Comparison of ENCODE assay signal across 10 mouse cellular contexts in genomic region chr2:152633334-152633733, GRCm38 (mm10). TPM values are rescaled to one million over a fixed set of nuclear protein-coding genes. Genes with fewer than 3 reads are reported as not detected.
A peak's percentile ranks its signal among the peaks of the same experiment; 100 is the strongest.
DNase-seq lines count a peak whose midpoint lies in the region; ATAC-seq and TF ChIP-seq lines count a peak whose summit lies in the region.
"Had no signal": no experiment of that assay in that cellular context is flagged by ENCODE, and none has a peak within 500 bp of the region (broad histone marks: within the 10 kb centered on the region; RNA-seq: fewer than 3 reads in every experiment).

No protein-coding gene starts in this region.

- DNase-seq in gastrocnemius, postnatal 10 days, result peak; percentile 30
- no peak for DNase-seq in gastrocnemius, postnatal 4 days (ENCODE audit: low spot score in 2 of 2)
- DNase-seq in lung, postnatal 10 days, result peak; percentile 53
- DNase-seq in lung, adult 2 months, result no peak
- no peak for DNase-seq in left cerebral cortex, postnatal 36 days (ENCODE audit: low spot score in 2 of 2)
- no peak for DNase-seq in thymus, adult 18-20 months
- DNase-seq: adrenal gland, adult 8-10 months; layer of hippocampus, postnatal 36 days had no signal

- 0 out of 2 replicates have a peak, but pooled peaks cover 3% of the 10 kb centered on the region for H3K4me1 ChIP-seq in lung, adult 2 months (ENCODE audit: control insufficient read depth, insufficient read depth, low read length)
- no peaks in the 10 kb centered on the region for H3K4me1 ChIP-seq in hindbrain, embryonic 15.5 days (replicated peaks)
- H3K4me1 ChIP-seq in stomach, embryonic 16.5 days (ENCODE audit: control insufficient read depth, insufficient read depth, low read length), result peaks cover 30% of the 10 kb centered on the region

- no peak for TF ChIP-seq POLR2A in lung, adult 2 months (IDR thresholded peaks at IDR 0.05; ENCODE audit: borderline replicate concordance, extremely low read depth, low read depth, low read length)

- H3K27ac ChIP-seq in hindbrain, embryonic 15.5 days (replicated peaks), result no peak overlapping the region
- H3K27ac ChIP-seq in stomach, embryonic 16.5 days (ENCODE audit: low read length), result no peak overlapping the region; the same call in 1 of the 2 replicates

- intact Hi-C loops in left cerebral cortex, postnatal 36 days (cut with DNase I), result no loop called here

- no peaks in the 10 kb centered on the region for H3K9me3 ChIP-seq in hindbrain, embryonic 15.5 days
- H3K9me3 ChIP-seq in stomach, embryonic 16.5 days (replicated peaks; ENCODE audit: control insufficient read depth, low read length), result no peaks in the 10 kb centered on the region

- peak overlapping the region; percentile 37 for H3K4me2 ChIP-seq in hindbrain, embryonic 15.5 days
- H3K4me2 ChIP-seq in stomach, embryonic 16.5 days (ENCODE audit: low read depth, low read length), result peak overlapping the region; percentile 6; the same call in 1 of the 2 replicates

- H3K27me3 ChIP-seq in hindbrain, embryonic 15.5 days, result peaks cover 8% of the 10 kb centered on the region
- H3K27me3 ChIP-seq in stomach, embryonic 16.5 days (ENCODE audit: control insufficient read depth, insufficient read depth, low read length), result peaks cover 8% of the 10 kb centered on the region; the same call in 1 of the 2 replicates

- no peak overlapping the region for H3K9ac ChIP-seq in hindbrain, embryonic 15.5 days
- H3K9ac ChIP-seq in stomach, embryonic 16.5 days (ENCODE audit: low read length), result peak overlapping the region; percentile 48

- no peak for TF ChIP-seq CTCF in lung, adult 2 months (IDR thresholded peaks at IDR 0.05; ENCODE audit: insufficient read depth, low read length)

- WGBS in lung, adult 2 months, result 25% methylated on average over 17 of the region's 17 CpGs
- WGBS in hindbrain, embryonic 15.5 days, result 39% methylated on average over 17 of the region's 17 CpGs
- 32% methylated on average over 17 of the region's 17 CpGs for WGBS in stomach, embryonic 16.5 days

- no peak for ATAC-seq in hindbrain, embryonic 15.5 days (ENCODE audit: low FRiP score, low read depth)
- ATAC-seq in stomach, embryonic 16.5 days (ENCODE audit: insufficient read depth, low FRiP score), result no peak

- no peaks in the 10 kb centered on the region for H3K36me3 ChIP-seq in hindbrain, embryonic 15.5 days
- H3K36me3 ChIP-seq in stomach, embryonic 16.5 days (ENCODE audit: control insufficient read depth, insufficient read depth, low read length), result no peaks in the 10 kb centered on the region

- H3K4me3 ChIP-seq in lung, adult 2 months (replicated peaks; ENCODE audit: extremely low read depth, low read depth, low read length), result no peak overlapping the region
- 0 out of 2 replicates have a peak overlapping the region, but pooled peaks have one; percentile 5 for H3K4me3 ChIP-seq in hindbrain, embryonic 15.5 days
- H3K4me3 ChIP-seq in stomach, embryonic 16.5 days (replicated peaks; ENCODE audit: low read length), result no peak overlapping the region

RNA-seq across cellular contexts. Expression of gene Rem1, which starts 6.6 kb away (rescaled TPM):
- 10 to 100 TPM in 1 of 2 experiments, 1 to 10 TPM in 1; 9.1 to 11.5 TPM for total RNA-seq in gastrocnemius, postnatal 10 days (2021)
- 10 to 100 TPM; 15.1 to 16.2 TPM for total RNA-seq in gastrocnemius, postnatal 4 days (2021)
- polyA plus RNA-seq in lung, adult 2 months (2012; rRNA removed), result 12.4 and 16.2 TPM in 2 replicates
- polyA plus RNA-seq in hindbrain, embryonic 15.5 days (2015; fragmentation: Nextera tagmentation; extraction: Ambion mirVana), result 0.52 and 0.72 TPM in 2 replicates
- polyA plus RNA-seq in stomach, embryonic 16.5 days (2015; fragmentation: Nextera tagmentation; extraction: Ambion mirVana), result 20.0 and 20.6 TPM in 2 replicates
- 1 to 10 TPM in 1 of 2 experiments, under 1 TPM in 1; 0.86 to 1.4 TPM for total RNA-seq in left cerebral cortex, postnatal 36 days (2021)

RNA-seq across cellular contexts. Expression of gene Defb25, which starts 10.5 kb away (rescaled TPM):
- 1 to 10 TPM; 1.5 to 1.6 TPM for total RNA-seq in gastrocnemius, postnatal 10 days (2021)
- total RNA-seq in gastrocnemius, postnatal 4 days (2021), result 1 to 10 TPM; 2.2 to 5.5 TPM
- 1.1 TPM in 1 of 2 replicates, not detected in the other for polyA plus RNA-seq in lung, adult 2 months (2012; rRNA removed)
- not detected in 2 replicates for polyA plus RNA-seq in hindbrain, embryonic 15.5 days (2015; fragmentation: Nextera tagmentation; extraction: Ambion mirVana)
- polyA plus RNA-seq in stomach, embryonic 16.5 days (2015; fragmentation: Nextera tagmentation; extraction: Ambion mirVana), result 0.62 and 1.4 TPM in 2 replicates
- total RNA-seq in left cerebral cortex, postnatal 36 days (2021), result not detected
- total RNA-seq: layer of hippocampus, postnatal 36 days had no signal

RNA-seq across cellular contexts. Expression of gene Defb36, which starts 29.2 kb away (rescaled TPM):
- total RNA-seq in gastrocnemius, postnatal 10 days (2021), result not detected
- total RNA-seq in gastrocnemius, postnatal 4 days (2021), result not detected
- not detected in 2 replicates for polyA plus RNA-seq in lung, adult 2 months (2012; rRNA removed)
- not detected in 2 replicates for polyA plus RNA-seq in hindbrain, embryonic 15.5 days (2015; fragmentation: Nextera tagmentation; extraction: Ambion mirVana)
- not detected in 2 replicates for polyA plus RNA-seq in stomach, embryonic 16.5 days (2015; fragmentation: Nextera tagmentation; extraction: Ambion mirVana)
- total RNA-seq in left cerebral cortex, postnatal 36 days (2021), result not detected
- total RNA-seq: layer of hippocampus, postnatal 36 days had no signal

RNA-seq across cellular contexts. Expression of gene Defb45, which starts 34.1 kb away (rescaled TPM):
- not detected for total RNA-seq in gastrocnemius, postnatal 10 days (2021)
- not detected for total RNA-seq in gastrocnemius, postnatal 4 days (2021)
- not detected in 2 replicates for polyA plus RNA-seq in lung, adult 2 months (2012; rRNA removed)
- not detected in 2 replicates for polyA plus RNA-seq in hindbrain, embryonic 15.5 days (2015; fragmentation: Nextera tagmentation; extraction: Ambion mirVana)
- not detected in 2 replicates for polyA plus RNA-seq in stomach, embryonic 16.5 days (2015; fragmentation: Nextera tagmentation; extraction: Ambion mirVana)
- not detected for total RNA-seq in left cerebral cortex, postnatal 36 days (2021)
- total RNA-seq: adrenal gland, adult 8-10 months; layer of hippocampus, postnatal 36 days had no signal

RNA-seq across cellular contexts. Expression of gene H13, which starts 35.9 kb away (rescaled TPM):
- 10 to 100 TPM; 56.0 to 61.1 TPM for total RNA-seq in gastrocnemius, postnatal 10 days (2021)
- 10 to 100 TPM; 84.8 to 88.2 TPM for total RNA-seq in gastrocnemius, postnatal 4 days (2021)
- polyA plus RNA-seq in lung, adult 2 months (2012; rRNA removed), result 125 and 149 TPM in 2 replicates
- polyA plus RNA-seq in hindbrain, embryonic 15.5 days (2015; fragmentation: Nextera tagmentation; extraction: Ambion mirVana), result 166 and 177 TPM in 2 replicates
- polyA plus RNA-seq in stomach, embryonic 16.5 days (2015; fragmentation: Nextera tagmentation; extraction: Ambion mirVana), result 121 and 128 TPM in 2 replicates
- total RNA-seq in left cerebral cortex, postnatal 36 days (2021), result 10 to 100 TPM; 72.2 to 75.4 TPM

Comparison
In these comparisons a context has a peak if more than half of its experiments do, and no peak if none do; other contexts are left out.
1. DNase-seq: peak in gastrocnemius, postnatal 10 days (single experiment) and lung, postnatal 10 days (single experiment); none in gastrocnemius, postnatal 4 days (0 of 2), lung, adult 2 months (single experiment), left cerebral cortex, postnatal 36 days (0 of 2) and thymus, adult 18-20 months (0 of 2).
2. RNA of gene Rem1, which starts 6.6 kb away (total RNA-seq): 15.1 to 16.2 TPM in gastrocnemius, postnatal 4 days and 9.1 to 11.5 TPM in gastrocnemius, postnatal 10 days; 0.86 to 1.4 TPM in left cerebral cortex, postnatal 36 days; every median in the first group is over 4 times any median in the second.